Mouse (Mus musculus) frontal cortex, adult (tissue): ENCODE data around the gene Snx30.
A peak's percentile ranks its signal among the peaks of the same experiment; 100 is the strongest.

Experiments
- ATAC-seq: cut with Nextera tagmentation; 2 replicates; pipeline ENCODE4 v1.9.2; 2017; ENCODE audit warnings: mild to moderate bottlenecking, moderate library complexity, mixed read lengths; ENCODE audit not compliant: low TSS enrichment

Snx30 gene

GRCm38 (mm10) chr4:59870859-59871591, 65.4 kb downstream of the Snx30 start:
- ATAC-seq: peak; percentile 58

DNA sequence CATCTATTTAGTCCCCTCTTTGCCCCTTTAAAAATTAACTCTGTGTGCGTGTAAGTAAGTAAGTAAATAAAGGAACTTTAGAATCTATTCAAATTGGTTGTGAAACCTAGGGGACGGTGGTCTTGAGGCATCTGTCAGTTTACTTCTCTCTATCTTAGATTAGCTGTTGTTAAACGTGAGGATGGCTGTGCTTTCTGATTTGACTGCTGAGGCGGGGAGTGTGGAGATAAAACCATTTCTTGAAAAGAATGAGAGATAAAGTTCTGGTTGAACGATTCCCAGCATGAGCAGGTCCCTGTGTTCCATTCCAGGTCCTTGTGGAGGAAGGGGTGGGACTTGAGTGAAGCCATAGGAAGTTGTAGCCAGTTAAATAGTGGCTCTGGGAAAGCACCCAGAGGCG, 67.6 kb downstream of the Snx30 start:
- no peak for ATAC-seq

- ATAC-seq: peak; percentile 25; the same call in 1 of the 2 replicates
These were observed 68.2 kb downstream of the Snx30 start for GRCm38 (mm10) chr4:59873830-59874229.

DNA sequence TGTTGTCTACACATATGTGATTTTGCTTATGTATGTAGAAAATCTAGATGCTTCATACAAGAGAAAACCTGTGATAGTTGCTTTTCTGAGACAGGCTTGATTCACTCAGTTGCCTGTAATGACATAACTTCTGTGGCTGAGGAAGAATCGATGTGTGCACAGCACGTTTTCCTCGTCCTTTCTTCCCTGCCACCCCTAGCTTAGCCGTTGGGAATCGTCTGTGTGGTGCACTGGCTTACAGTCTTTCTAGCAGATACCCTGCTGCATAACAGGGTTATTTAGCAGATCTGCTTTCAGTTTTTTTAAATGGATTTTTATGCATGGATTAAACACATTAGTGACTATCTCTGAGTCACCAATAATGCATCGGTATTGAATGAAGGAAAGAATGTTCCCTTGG, 70.9 kb downstream of the Snx30 start:
- ATAC-seq: no peak

DNA sequence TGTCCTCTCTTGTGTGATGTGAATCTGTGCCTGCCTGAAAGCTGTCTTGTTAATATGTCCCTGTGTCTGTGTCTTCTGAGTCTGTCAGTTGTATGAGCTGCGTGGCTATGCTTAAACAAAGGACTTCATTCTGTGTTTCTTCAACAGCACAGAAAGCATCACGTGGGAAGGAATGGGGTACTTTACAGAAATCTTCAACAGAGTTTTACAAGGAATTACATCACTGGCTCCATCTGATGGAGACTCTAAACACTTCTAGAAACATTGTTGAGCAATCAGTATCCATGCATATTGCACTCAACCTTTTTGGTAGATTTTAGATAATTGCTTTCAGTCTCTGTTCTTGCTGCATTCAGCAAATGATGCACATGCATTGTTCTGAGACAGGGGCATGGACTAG, 71.4 kb downstream of the Snx30 start:
- no peak for ATAC-seq

GRCm38 (mm10) chr4:59878595-59878994, 73.0 kb downstream of the Snx30 start:
- ATAC-seq: no peak

- peak; percentile 51 for ATAC-seq
These were observed 73.8 kb downstream of the Snx30 start for GRCm38 (mm10) chr4:59879444-59879843.

- 0 out of 2 replicates have a peak, but pooled peaks have one; percentile 27 for ATAC-seq
These were observed 75.1 kb downstream of the Snx30 start for GRCm38 (mm10) chr4:59880725-59881124.

- ATAC-seq: no peak
These were observed 75.6 kb downstream of the Snx30 start for GRCm38 (mm10) chr4:59881210-59881609.

GRCm38 (mm10) chr4:59884136-59884696, 78.6 kb downstream of the Snx30 start:
- no peak for ATAC-seq

- ATAC-seq: no peak
These were observed 80.6 kb downstream of the Snx30 start for GRCm38 (mm10) chr4:59886281-59886680.

DNA sequence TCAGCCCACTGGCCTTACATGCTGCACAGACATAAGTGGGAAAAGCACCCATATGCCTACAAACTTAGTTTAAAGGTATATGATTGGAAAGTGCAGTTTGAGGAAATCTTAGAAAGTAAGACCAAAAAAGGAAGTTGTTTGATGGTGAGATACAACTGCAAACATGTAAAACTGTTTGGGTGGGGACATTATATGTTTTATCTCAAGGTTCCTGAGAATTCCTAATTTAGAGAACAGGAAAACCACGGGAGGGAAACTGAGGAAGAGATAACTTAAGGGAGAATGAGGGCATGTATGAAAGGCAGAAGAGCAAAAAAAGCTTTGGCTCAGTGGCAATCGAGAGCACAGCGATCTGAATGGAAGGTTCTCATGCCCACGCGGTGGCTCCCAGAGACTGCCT, 81.4 kb downstream of the Snx30 start:
- ATAC-seq: no peak

- ATAC-seq: no peak
These were observed 82.4 kb downstream of the Snx30 start for GRCm38 (mm10) chr4:59888014-59888413.

DNA sequence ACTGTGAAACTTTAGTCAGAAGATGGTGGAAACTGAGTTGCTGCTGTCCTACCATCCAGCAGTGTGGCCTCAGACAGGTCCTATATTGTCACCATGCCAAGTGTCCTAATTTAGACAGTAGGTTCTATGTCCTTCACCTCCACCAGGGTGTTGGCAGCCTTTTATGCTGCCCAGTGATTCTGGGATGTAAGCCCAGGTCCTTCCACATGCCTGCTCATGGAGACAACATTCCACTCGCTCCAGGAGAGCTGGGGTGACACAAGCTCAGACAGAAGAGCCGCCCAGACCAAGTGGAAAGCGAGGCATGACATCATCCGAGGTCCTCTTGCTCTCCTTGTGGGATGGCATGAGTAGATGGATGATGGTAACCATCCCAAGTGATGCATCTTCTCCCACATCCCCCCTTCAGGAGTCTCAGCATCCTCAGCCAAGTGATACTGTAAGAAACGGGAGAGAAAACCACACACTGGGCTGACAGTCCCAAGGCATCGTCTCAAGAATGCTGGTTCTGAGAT, 84.5 kb downstream of the Snx30 start:
- no peak for ATAC-seq

DNA sequence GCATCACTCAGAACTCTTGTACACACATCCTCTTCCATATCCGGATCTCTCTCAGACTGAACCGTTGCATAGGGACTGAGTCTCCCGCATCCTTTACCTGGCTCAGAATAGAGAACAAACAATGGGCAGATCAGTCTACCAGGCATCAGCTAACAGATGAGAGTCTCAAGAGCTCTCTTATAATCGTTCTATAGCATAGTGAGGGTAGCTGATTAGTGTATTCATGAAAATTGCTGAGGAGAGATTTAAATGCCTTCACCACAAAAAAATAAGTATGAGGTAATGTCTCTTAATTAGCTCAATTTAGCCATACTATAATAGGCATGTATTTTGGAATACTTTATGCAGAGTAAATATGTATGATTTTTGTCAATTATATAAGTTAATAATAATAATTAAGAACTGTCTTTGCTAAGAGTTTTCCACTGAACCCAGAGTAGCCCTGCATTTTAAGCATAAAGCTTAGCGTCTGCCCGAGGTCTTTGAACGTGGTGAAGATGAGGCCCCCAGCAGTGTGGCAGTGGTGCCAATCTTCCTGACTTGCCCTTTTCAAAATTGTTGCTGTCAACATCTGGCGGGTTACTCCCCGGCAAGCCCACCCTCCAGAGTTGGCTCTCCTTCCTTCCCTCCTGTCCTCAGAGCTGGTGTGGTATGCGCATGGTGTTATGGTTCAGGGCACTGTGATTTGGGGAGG, 86.2 kb downstream of the Snx30 start:
- no peak for ATAC-seq

- ATAC-seq: peak; percentile 58; the same call in 1 of the 2 replicates
These were observed 87.1 kb downstream of the Snx30 start for GRCm38 (mm10) chr4:59892731-59893130.

DNA sequence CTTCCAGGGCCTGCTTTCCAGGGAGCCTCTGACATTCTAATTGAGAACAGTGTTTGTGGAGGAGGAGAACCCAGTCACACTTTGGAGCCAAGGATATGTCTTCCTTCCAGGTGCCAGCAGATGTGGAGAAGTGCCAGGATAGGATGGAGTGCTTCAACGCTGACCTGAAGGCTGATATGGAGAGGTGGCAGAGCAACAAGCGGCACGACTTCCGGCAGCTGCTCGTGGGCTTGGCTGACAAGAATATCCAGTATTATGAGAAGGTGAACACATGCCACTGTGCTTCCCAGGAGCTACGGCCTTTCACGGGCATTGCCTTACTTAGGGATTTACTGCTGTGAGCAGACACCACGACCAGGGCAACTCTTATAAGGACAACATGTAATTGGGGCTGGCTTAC, 88.8 kb downstream of the Snx30 start:
- no peak for ATAC-seq

DNA sequence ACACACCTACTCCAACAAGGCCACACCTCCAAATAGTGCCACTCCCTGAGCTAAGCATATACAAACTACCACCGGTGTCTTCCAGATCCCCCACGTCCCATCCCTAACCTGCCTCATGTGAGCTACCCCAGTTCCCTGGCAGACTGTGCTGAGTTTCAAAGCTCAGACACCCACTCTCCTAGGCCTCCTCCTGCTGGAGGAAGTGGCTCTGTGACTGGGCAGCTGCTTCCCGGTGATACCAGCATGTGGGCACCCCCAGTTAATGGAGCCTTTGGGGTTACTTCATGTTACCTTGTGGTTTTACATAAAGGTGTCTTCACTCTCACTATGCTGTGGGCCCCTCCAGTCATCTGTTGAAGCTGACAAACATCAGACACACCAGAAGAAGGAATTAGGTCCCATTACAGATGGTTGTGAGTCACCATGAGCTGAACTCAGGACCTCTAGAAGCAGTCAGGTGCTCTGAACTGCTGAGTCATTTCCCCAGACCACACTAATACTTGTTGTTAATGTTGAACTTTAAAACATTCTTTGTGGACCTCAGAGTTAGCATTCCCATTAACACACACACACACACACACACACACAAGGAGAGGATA, 89.4 kb downstream of the Snx30 start:
- peak; percentile 51; the same call in 1 of the 2 replicates for ATAC-seq

DNA sequence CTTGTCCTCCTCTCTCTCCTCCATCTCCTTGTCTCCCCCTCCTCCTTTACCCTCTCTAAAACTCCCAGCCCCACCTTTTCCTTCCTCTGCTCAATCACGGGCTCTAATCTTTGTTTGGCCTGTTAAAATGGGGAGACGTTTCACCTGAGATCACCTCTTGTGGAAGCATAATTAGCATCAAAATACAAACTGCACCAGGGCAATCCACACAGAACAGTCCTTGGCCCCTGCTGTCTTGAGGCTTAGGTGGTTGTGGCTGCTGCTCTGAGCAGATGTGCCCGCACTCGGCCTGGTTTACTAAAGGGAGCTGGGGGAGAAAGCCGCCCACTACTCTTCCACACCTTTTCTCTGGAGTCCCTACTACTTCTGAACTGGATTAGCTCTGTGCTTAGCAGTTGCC, 90.4 kb downstream of the Snx30 start:
- ATAC-seq: peak; percentile 35; the same call in 1 of the 2 replicates

GRCm38 (mm10) chr4:59897814-59898520, 92.3 kb downstream of the Snx30 start:
- no peak for ATAC-seq

DNA sequence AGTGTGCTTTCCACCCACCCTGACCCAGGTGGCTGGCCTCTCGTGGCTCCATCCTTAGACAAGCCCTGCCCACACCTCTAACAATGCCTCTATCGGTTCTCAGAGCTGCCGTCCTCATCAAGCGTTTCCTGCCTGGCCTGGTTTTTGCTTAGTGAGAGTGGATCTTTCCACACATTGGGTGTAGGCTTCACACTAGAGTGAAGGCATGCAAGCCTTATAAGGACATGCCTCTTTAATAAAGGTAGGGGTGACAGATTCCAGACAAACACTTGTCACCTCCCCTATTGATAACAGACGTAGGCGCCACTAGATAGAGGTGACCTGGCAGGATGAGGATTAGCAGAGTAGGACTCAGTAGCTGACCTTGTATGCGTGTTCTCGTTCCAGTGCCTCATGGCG, 92.9 kb downstream of the Snx30 start:
- no peak for ATAC-seq

GRCm38 (mm10) chr4:59901810-59902209, 96.2 kb downstream of the Snx30 start:
- no peak for ATAC-seq
